Mouse (Mus musculus) activated CD4-positive, CD25-positive, alpha-beta regulatory T cell, adult 4 months (primary cell): ENCODE measurements around the gene Plau. TPM values are rescaled to one million over a fixed set of nuclear protein-coding genes. Genes with fewer than 3 reads are reported as not detected.

Experiments
- polyA plus RNA-seq, 2 experiments: library from polyadenylated mRNA; unstranded; fragments of 100-300 nt; shearing (Covaris generic); gene quantifications; one replicate each; pipeline ENCODE4 v1.2.1; 2017

Gene Plau
- polyA plus RNA-seq, 2 experiments from 2014 or later: not detected

Other genes with a start within 250 kb of the Plau start
- gene Usp54, start 195.6 kb upstream of the Plau start, polyA plus RNA-seq: 1 to 10 TPM; 1.6 to 2.2 TPM
- gene Myoz1, start 180.1 kb upstream of the Plau start, polyA plus RNA-seq: not detected
- not detected for gene Synpo2l, start 168.3 kb upstream of the Plau start, polyA plus RNA-seq
- gene Sec24c, start 162.4 kb upstream of the Plau start, polyA plus RNA-seq: 10 to 100 TPM; 94.7 to 97.5 TPM
- gene Fut11, start 141.7 kb upstream of the Plau start, polyA plus RNA-seq: 1 to 10 TPM; 5.6 to 6.6 TPM
- 100 to 1,000 TPM; 152 to 154 TPM for gene Chchd1, start 133.7 kb upstream of the Plau start, polyA plus RNA-seq
- 10 to 100 TPM; 19.2 to 24.8 TPM for gene Zswim8, start 129.1 kb upstream of the Plau start, polyA plus RNA-seq
- gene Ndst2, start 102.1 kb upstream of the Plau start, polyA plus RNA-seq: 10 to 100 TPM in 1 of 2 experiments, 1 to 10 TPM in 1; 9.0 to 12.0 TPM
- gene Camk2g, start 42.6 kb upstream of the Plau start, polyA plus RNA-seq: 10 to 100 TPM; 21.9 to 29.4 TPM
- gene Vcl, start 92.7 kb downstream of the Plau start, polyA plus RNA-seq: 1 to 10 TPM in 1 of 2 experiments, under 1 TPM in 1; 0.89 to 1.0 TPM
- 10 to 100 TPM; 69.8 to 80.2 TPM for gene Ap3m1, start 215.8 kb downstream of the Plau start, polyA plus RNA-seq
- 100 to 1,000 TPM; 125 to 151 TPM for gene Adk, start 215.9 kb downstream of the Plau start, polyA plus RNA-seq